Mouse (Mus musculus) heart, adult 18-20 months (tissue): ENCODE measurements around the gene Ap2m1. TPM values are rescaled to one million over a fixed set of nuclear protein-coding genes. Genes with fewer than 3 reads are reported as not detected.
"Not testable (repeated sequence)": the region's sequence is repeated elsewhere in the genome, so short reads cannot be mapped to it uniquely, and the experiment has no call there.

Experiments
- DNase-seq, 2 experiments: peaks; one replicate each; pipeline ENCODE4 v3.0.0; 2021 to 2022; ENCODE audit warnings: mixed read lengths in 1 of 2
- long read RNA-seq, 2 experiments: library from polyadenylated mRNA; stranded (forward); transcript quantifications; one replicate each; pipeline ENCODE4 v2.0.0; 2021
- total RNA-seq, 2 experiments: library from RNA; stranded (reverse); gene quantifications; 2 replicates each; pipeline ENCODE4 v1.2.3; 2021

The Ap2m1 gene
- 100 to 1,000 TPM; 184 to 195 TPM for total RNA-seq
- long read RNA-seq, experiment 1, transcript Ap2m1-202 (11 exons, 2,080 nt), result major isoform, 39 of 57 reads
- long read RNA-seq, experiment 1, partial matches to known transcripts, result 6 of 57 reads
- long read RNA-seq, experiment 1, other reads (novel, unspliced or antisense), result 11 of 57 reads
- long read RNA-seq, experiment 2, transcript Ap2m1-202 (11 exons, 2,080 nt), result major isoform, 14 of 24 reads
- long read RNA-seq, experiment 2, partial matches to known transcripts, result 2 of 24 reads
- long read RNA-seq, experiment 2, other reads (novel, unspliced or antisense), result 7 of 24 reads

GRCm38 (mm10) chr16:20535296-20536080, at the start of gene Ap2m1:
Gene Ap2m1, plus strand, starts transcription at chr16:20535478.
- DNase-seq, result peak; percentile 95 to 99

GRCm38 (mm10) chr16:20486048-20486447, 49.2 kb upstream of the Ap2m1 start:
- no peak for DNase-seq

GRCm38 (mm10) chr16:20488151-20488550, 47.1 kb upstream of the Ap2m1 start:
- DNase-seq, result no peak

GRCm38 (mm10) chr16:20488751-20489150, 46.5 kb upstream of the Ap2m1 start:
- DNase-seq, result not testable (repeated sequence)

- no peak for DNase-seq
These were observed 46.0 kb upstream of the Ap2m1 start for GRCm38 (mm10) chr16:20489233-20489632.

GRCm38 (mm10) chr16:20490581-20490980, 44.7 kb upstream of the Ap2m1 start:
- DNase-seq, result peak; percentile 16 to 33

- DNase-seq, result peak; percentile 37 to 61
These were observed 44.0 kb upstream of the Ap2m1 start for GRCm38 (mm10) chr16:20491301-20491700.

GRCm38 (mm10) chr16:20493452-20493851, 41.8 kb upstream of the Ap2m1 start:
- DNase-seq, result no peak

GRCm38 (mm10) chr16:20496671-20497600, 38.3 kb upstream of the Ap2m1 start:
- DNase-seq, result peak; percentile 79 to 82

GRCm38 (mm10) chr16:20497980-20498676, 37.1 kb upstream of the Ap2m1 start:
- peak in 1 of 2 experiments; percentile 42 for DNase-seq

- peak; percentile 97 to 99 for DNase-seq
These were observed 36.4 kb upstream of the Ap2m1 start, which contains the start of gene Eif2b5 for GRCm38 (mm10) chr16:20498677-20499475. Gene Eif2b5, plus strand, starts transcription at chr16:20498817.

GRCm38 (mm10) chr16:20506000-20506399, 29.3 kb upstream of the Ap2m1 start:
- no peak for DNase-seq

GRCm38 (mm10) chr16:20509349-20509748, 25.9 kb upstream of the Ap2m1 start:
- peak in 1 of 2 experiments; percentile 18 for DNase-seq

- no peak for DNase-seq
These were observed 23.9 kb upstream of the Ap2m1 start for GRCm38 (mm10) chr16:20511277-20511847.

- no peak for DNase-seq
These were observed 19.2 kb upstream of the Ap2m1 start for GRCm38 (mm10) chr16:20516032-20516431.

GRCm38 (mm10) chr16:20516726-20517201, 18.5 kb upstream of the Ap2m1 start, which contains the start of gene Dvl3:
Gene Dvl3, plus strand, starts transcription at chr16:20516982.
- DNase-seq, result peak; percentile 89 to 96

GRCm38 (mm10) chr16:20517216-20517615, 18.1 kb upstream of the Ap2m1 start:
- DNase-seq, result no peak

GRCm38 (mm10) chr16:20517701-20518374, 17.4 kb upstream of the Ap2m1 start:
- DNase-seq, result peak; percentile 37 to 53

- DNase-seq, result no peak
These were observed 11.4 kb upstream of the Ap2m1 start for GRCm38 (mm10) chr16:20523886-20524285.
